Mouse (Mus musculus): Measurements from ENCODE around the gene Snx21.
"Not testable (repeated sequence)": the region's sequence is repeated elsewhere in the genome, so short reads cannot be mapped to it uniquely, and the experiment has no call there.

Gene Snx21

GRCm38 (mm10) chr2:164794293-164794692, 8.7 kb downstream of the Snx21 start:
- DNase-seq (ENCODE audit: low spot score), result peak; percentile 81

- DNase-seq (ENCODE audit: low spot score), result no peak
Measured at GRCm38 (mm10) chr2:164795868-164796267, 10.2 kb downstream of the Snx21 start.

GRCm38 (mm10) chr2:164798554-164798953, 12.9 kb downstream of the Snx21 start:
- not testable (repeated sequence) for DNase-seq (ENCODE audit: low spot score)

- no peak for DNase-seq (ENCODE audit: low spot score)
Measured at GRCm38 (mm10) chr2:164800252-164801004, 14.8 kb downstream of the Snx21 start.

- no peak for DNase-seq (ENCODE audit: low spot score)
Measured at GRCm38 (mm10) chr2:164803201-164803920, 17.7 kb downstream of the Snx21 start.

- DNase-seq (ENCODE audit: low spot score), result no peak
Measured at GRCm38 (mm10) chr2:164803921-164804313, 18.3 kb downstream of the Snx21 start.

- DNase-seq (ENCODE audit: low spot score), result peak; percentile 95
Measured at GRCm38 (mm10) chr2:164804533-164805331, 19.1 kb downstream of the Snx21 start, which contains the start of the genes Acot8 and Zswim3. Gene Acot8, minus strand, starts transcription at chr2:164804882. Gene Zswim3, plus strand, starts transcription at chr2:164805098.

GRCm38 (mm10) chr2:164805332-164805718, 19.7 kb downstream of the Snx21 start:
- no peak for DNase-seq (ENCODE audit: low spot score)

GRCm38 (mm10) chr2:164806614-164807013, 21.0 kb downstream of the Snx21 start:
- no peak for DNase-seq (ENCODE audit: low spot score)

GRCm38 (mm10) chr2:164813557-164813956, 27.9 kb downstream of the Snx21 start:
- DNase-seq (ENCODE audit: low spot score), result no peak

GRCm38 (mm10) chr2:164815348-164815747, 29.7 kb downstream of the Snx21 start:
- no peak for DNase-seq (ENCODE audit: low spot score)

- DNase-seq (ENCODE audit: low spot score), result no peak
Measured at GRCm38 (mm10) chr2:164815821-164816220, 30.2 kb downstream of the Snx21 start.

GRCm38 (mm10) chr2:164817206-164817605, 31.6 kb downstream of the Snx21 start:
- no peak for DNase-seq (ENCODE audit: low spot score)

- DNase-seq (ENCODE audit: low spot score), result no peak
Measured at GRCm38 (mm10) chr2:164817703-164818102, 32.1 kb downstream of the Snx21 start.

- DNase-seq (ENCODE audit: low spot score), result no peak
Measured at GRCm38 (mm10) chr2:164821060-164821459, 35.4 kb downstream of the Snx21 start.

- DNase-seq (ENCODE audit: low spot score), result peak; percentile 99
Measured at GRCm38 (mm10) chr2:164822636-164823165, 37.1 kb downstream of the Snx21 start, which contains the start of gene Zswim1. Gene Zswim1, plus strand, starts transcription at chr2:164822686.

GRCm38 (mm10) chr2:164823181-164823585, 37.6 kb downstream of the Snx21 start:
- no peak for DNase-seq (ENCODE audit: low spot score)

- no peak for DNase-seq (ENCODE audit: low spot score)
Measured at GRCm38 (mm10) chr2:164823969-164824368, 38.3 kb downstream of the Snx21 start.

GRCm38 (mm10) chr2:164825521-164825920, 39.9 kb downstream of the Snx21 start:
- DNase-seq (ENCODE audit: low spot score), result no peak

GRCm38 (mm10) chr2:164827146-164827850, 41.7 kb downstream of the Snx21 start:
- no peak for DNase-seq (ENCODE audit: low spot score)

- DNase-seq (ENCODE audit: low spot score), result no peak
Measured at GRCm38 (mm10) chr2:164828437-164828836, 42.8 kb downstream of the Snx21 start, which contains the start of gene Spata25. Gene Spata25, minus strand, starts transcription at chr2:164828537.
